Mouse (Mus musculus) liver, embryonic 14.5 days (tissue): ENCODE results near the gene Tac4. TPM values are rescaled to one million over a fixed set of nuclear protein-coding genes. Genes with fewer than 3 reads are reported as not detected.

Experiments used
- ATAC-seq: fragments of 200-750 bp; cut with Nextera tagmentation; 2 replicates; pipeline ENCODE4 v1.8.0; 2017; ENCODE audit warnings: moderate number of reproducible peaks, mild to moderate bottlenecking, moderate library complexity; ENCODE audit not compliant: insufficient read depth
- DNase-seq, 3 experiments: peaks; one replicate each; pipeline ENCODE4 v3.0.0-alpha.2; 2012 to 2013; ENCODE audit warnings: low read depth in 3 of 3, low spot score in 3 of 3
- H3K27ac ChIP-seq: fragments of 300-500 bp; sonication (generic); 2 replicates; pipeline ENCODE4 v1.5.1; 2014; ENCODE audit warnings: moderate library complexity, mild to moderate bottlenecking, control low read depth, inconsistent platforms
- H3K27me3 ChIP-seq: fragments of 300-500 bp; sonication (generic); 2 replicates; pipeline ENCODE4 v1.6.1; 2014; ENCODE audit warnings: mild to moderate bottlenecking, low read length, moderate library complexity; ENCODE audit not compliant: control insufficient read depth, insufficient read depth
- H3K36me3 ChIP-seq: fragments of 300-500 bp; sonication (generic); replicated peaks from 2 replicates; pipeline ENCODE4 v1.6.1; 2014; ENCODE audit warnings: low read depth; ENCODE audit not compliant: control insufficient read depth, insufficient read depth
- H3K4me1 ChIP-seq, 2 experiments: fragments of 200-500 bp in 1 of 2; fragments of 300-500 bp in 1 of 2; sonication (generic) in 1 of 2; replicated peaks; 2 replicates each; pipeline ENCODE4 v1.6.1; 2012 to 2014; ENCODE audit warnings: antibody characterized with exemption in 1 of 2, inconsistent platforms in 1 of 2, low read length in 1 of 2; ENCODE audit not compliant: control insufficient read depth in 2 of 2, insufficient read depth in 2 of 2
- H3K4me2 ChIP-seq: fragments of 300-500 bp; sonication (generic); 2 replicates; pipeline ENCODE4 v1.6.1; 2014; ENCODE audit warnings: low read depth, mild to moderate bottlenecking, control low read depth, moderate library complexity
- H3K4me3 ChIP-seq, 2 experiments: fragments of 200-500 bp in 1 of 2; fragments of 300-500 bp in 1 of 2; sonication (generic) in 1 of 2; 2 replicates each; pipeline ENCODE4 v1.5.1; 2012 to 2014; ENCODE audit warnings: low read depth in 2 of 2, low read length in 2 of 2, mild to moderate bottlenecking in 2 of 2, control low read depth in 1 of 2, inconsistent platforms in 1 of 2, moderate library complexity in 1 of 2; ENCODE audit not compliant: insufficient read depth in 1 of 2
- H3K9ac ChIP-seq: fragments of 300-500 bp; sonication (generic); replicated peaks from 2 replicates; pipeline ENCODE4 v1.6.1; 2014; ENCODE audit warnings: mild to moderate bottlenecking, control low read depth, moderate library complexity
- H3K9me3 ChIP-seq: fragments of 300-500 bp; sonication (generic); 2 replicates; pipeline ENCODE4 v1.6.1; 2016; ENCODE audit warnings: low read length, mixed read lengths; ENCODE audit not compliant: control insufficient read depth
- CTCF ChIP-seq: IDR thresholded peaks from 2 replicates; pipeline ENCODE4 v1.5.1; 2016; ENCODE audit warnings: antibody characterized with exemption, low read depth, control low read depth
- EP300 ChIP-seq: IDR thresholded peaks from 2 replicates; pipeline ENCODE4 v1.6.1; 2016; ENCODE audit warnings: antibody characterized with exemption, low read depth
- WGBS: fragments of 180-500 bp; shearing (Covaris S2); extraction: QIAGEN DNeasy Blood & Tissue Kit; methylation state at CpG from one replicate; pipeline ENCODE4 v1.1.7; 2014; ENCODE audit not compliant: insufficient replicate concordance; 5-methylcytosine and 5-hydroxymethylcytosine counted together
- polyA plus RNA-seq, 2 experiments: library from polyadenylated mRNA; depleted of rRNA in 1 of 2; stranded (reverse) in 1 of 2; unstranded in 1 of 2; fragments of >200 nt; fragmentation: Nextera tagmentation in 1 of 2; extraction: Ambion mirVana in 1 of 2; gene quantifications; 2 replicates each; pipeline versions ENCODE4 v1.2.1 to v1.2.3; 2012 to 2014

Tac4 gene
- polyA plus RNA-seq, 2 experiments, result 0.04 TPM; not detected in 1

- DNase-seq, result no peak
- ATAC-seq, result no peak
- H3K4me1 ChIP-seq, result peaks cover 33 to 39% of the 10 kb centered on the region in 2 experiments
- no peak overlapping the region for H3K27ac ChIP-seq
- no peaks in the 10 kb centered on the region for H3K36me3 ChIP-seq
- TF ChIP-seq EP300, result no peak
- no peak for TF ChIP-seq CTCF
- no peaks in the 10 kb centered on the region for H3K9me3 ChIP-seq
- H3K9ac ChIP-seq, result no peak overlapping the region
- no peak overlapping the region for H3K4me3 ChIP-seq
- no peaks in the 10 kb centered on the region for H3K27me3 ChIP-seq
- 76% methylated on average over 7 of the region's 7 CpGs for WGBS
- H3K4me2 ChIP-seq, result no peak overlapping the region
These were observed 54.1 kb downstream of the Tac4 start for GRCm38 (mm10) chr11:95315215-95315955.

- H3K4me3 ChIP-seq, result peak overlapping the region; percentile 7 to 11; a peak in 2 of 4 replicates
- TF ChIP-seq EP300, result peak; percentile 72
- TF ChIP-seq CTCF, result no peak
- 25% methylated on average over 9 of the region's 9 CpGs for WGBS
- DNase-seq (peak in 2 of 3 experiments; percentile 60 to 71), ATAC-seq (peak; percentile 69)
- no peaks in the 10 kb centered on the region for H3K36me3 ChIP-seq
- peak overlapping the region; percentile 84 for H3K27ac ChIP-seq
- peak overlapping the region; percentile 49 for H3K4me2 ChIP-seq
- H3K9me3 ChIP-seq, result no peaks in the 10 kb centered on the region
- H3K27me3 ChIP-seq, result no peaks in the 10 kb centered on the region
- H3K4me1 ChIP-seq, result peaks cover 24 to 41% of the 10 kb centered on the region in 2 experiments
- peak overlapping the region; percentile 24 for H3K9ac ChIP-seq
These were observed 56.8 kb downstream of the Tac4 start for GRCm38 (mm10) chr11:95318116-95318515.

Other genes with a start within 250 kb of the Tac4 start
- gene Pdk2, start 220.2 kb upstream of the Tac4 start, polyA plus RNA-seq (2012; rRNA removed), result 3.5 and 3.6 TPM in 2 replicates
- gene Pdk2, start 220.2 kb upstream of the Tac4 start, polyA plus RNA-seq (2014; fragmentation: Nextera tagmentation; extraction: Ambion mirVana), result 7.0 and 9.1 TPM in 2 replicates
- 1.7 and 2.0 TPM in 2 replicates for gene Itga3, start 184.7 kb upstream of the Tac4 start, polyA plus RNA-seq (2012; rRNA removed)
- 1.5 and 1.9 TPM in 2 replicates for gene Itga3, start 184.7 kb upstream of the Tac4 start, polyA plus RNA-seq (2014; fragmentation: Nextera tagmentation; extraction: Ambion mirVana)
- gene Dlx3, start 141.4 kb upstream of the Tac4 start, polyA plus RNA-seq (2012; rRNA removed), result 0.01 TPM in 1 of 2 replicates, not detected in the other
- gene Dlx3, start 141.4 kb upstream of the Tac4 start, polyA plus RNA-seq (2014; fragmentation: Nextera tagmentation; extraction: Ambion mirVana), result not detected in 2 replicates
- gene Dlx4, start 115.3 kb upstream of the Tac4 start, polyA plus RNA-seq (2012; rRNA removed), result 0.06 and 0.09 TPM in 2 replicates
- gene Dlx4, start 115.3 kb upstream of the Tac4 start, polyA plus RNA-seq (2014; fragmentation: Nextera tagmentation; extraction: Ambion mirVana), result not detected in 2 replicates
- 16.3 and 19.4 TPM in 2 replicates for gene Kat7, start 48.7 kb downstream of the Tac4 start, polyA plus RNA-seq (2012; rRNA removed)
- 23.6 and 26.7 TPM in 2 replicates for gene Kat7, start 48.7 kb downstream of the Tac4 start, polyA plus RNA-seq (2014; fragmentation: Nextera tagmentation; extraction: Ambion mirVana)
- gene Fam117a, start 75.5 kb downstream of the Tac4 start, polyA plus RNA-seq (2012; rRNA removed), result 103 and 114 TPM in 2 replicates
- gene Fam117a, start 75.5 kb downstream of the Tac4 start, polyA plus RNA-seq (2014; fragmentation: Nextera tagmentation; extraction: Ambion mirVana), result 71.6 and 80.9 TPM in 2 replicates
- gene Slc35b1, start 123.2 kb downstream of the Tac4 start, polyA plus RNA-seq (2012; rRNA removed), result 24.1 and 24.6 TPM in 2 replicates
- gene Slc35b1, start 123.2 kb downstream of the Tac4 start, polyA plus RNA-seq (2014; fragmentation: Nextera tagmentation; extraction: Ambion mirVana), result 37.4 and 44.9 TPM in 2 replicates
- gene Spop, start 152.6 kb downstream of the Tac4 start, polyA plus RNA-seq (2012; rRNA removed), result 18.8 and 22.0 TPM in 2 replicates
- 31.8 and 36.2 TPM in 2 replicates for gene Spop, start 152.6 kb downstream of the Tac4 start, polyA plus RNA-seq (2014; fragmentation: Nextera tagmentation; extraction: Ambion mirVana)